Mouse (Mus musculus) liver, embryonic 14.5 days (tissue): ENCODE measurements at regions not wholly inside any gene's neighbourhood (a gene's known extent, or its start where the extent isn't known, plus 50 kb on each side); places are given as distances from the start of the nearest gene placed in this dataset.

Experiments used
- ATAC-seq: fragments of 200-750 bp; cut with Nextera tagmentation; 2 replicates; pipeline ENCODE4 v1.8.0; 2017; ENCODE audit warnings: moderate number of reproducible peaks, mild to moderate bottlenecking, moderate library complexity; ENCODE audit not compliant: insufficient read depth
- DNase-seq, 3 experiments: peaks; one replicate each; pipeline ENCODE4 v3.0.0-alpha.2; 2012 to 2013; ENCODE audit warnings: low read depth in 3 of 3, low spot score in 3 of 3
- H3K27ac ChIP-seq: fragments of 300-500 bp; sonication (generic); 2 replicates; pipeline ENCODE4 v1.5.1; 2014; ENCODE audit warnings: moderate library complexity, mild to moderate bottlenecking, control low read depth, inconsistent platforms
- H3K27me3 ChIP-seq: fragments of 300-500 bp; sonication (generic); 2 replicates; pipeline ENCODE4 v1.6.1; 2014; ENCODE audit warnings: mild to moderate bottlenecking, low read length, moderate library complexity; ENCODE audit not compliant: control insufficient read depth, insufficient read depth
- H3K36me3 ChIP-seq: fragments of 300-500 bp; sonication (generic); replicated peaks from 2 replicates; pipeline ENCODE4 v1.6.1; 2014; ENCODE audit warnings: low read depth; ENCODE audit not compliant: control insufficient read depth, insufficient read depth
- H3K4me1 ChIP-seq, 2 experiments: fragments of 200-500 bp in 1 of 2; fragments of 300-500 bp in 1 of 2; sonication (generic) in 1 of 2; replicated peaks; 2 replicates each; pipeline ENCODE4 v1.6.1; 2012 to 2014; ENCODE audit warnings: antibody characterized with exemption in 1 of 2, inconsistent platforms in 1 of 2, low read length in 1 of 2; ENCODE audit not compliant: control insufficient read depth in 2 of 2, insufficient read depth in 2 of 2
- H3K4me2 ChIP-seq: fragments of 300-500 bp; sonication (generic); 2 replicates; pipeline ENCODE4 v1.6.1; 2014; ENCODE audit warnings: low read depth, mild to moderate bottlenecking, control low read depth, moderate library complexity
- H3K4me3 ChIP-seq, 2 experiments: fragments of 200-500 bp in 1 of 2; fragments of 300-500 bp in 1 of 2; sonication (generic) in 1 of 2; 2 replicates each; pipeline ENCODE4 v1.5.1; 2012 to 2014; ENCODE audit warnings: low read depth in 2 of 2, low read length in 2 of 2, mild to moderate bottlenecking in 2 of 2, control low read depth in 1 of 2, inconsistent platforms in 1 of 2, moderate library complexity in 1 of 2; ENCODE audit not compliant: insufficient read depth in 1 of 2
- H3K9ac ChIP-seq: fragments of 300-500 bp; sonication (generic); replicated peaks from 2 replicates; pipeline ENCODE4 v1.6.1; 2014; ENCODE audit warnings: mild to moderate bottlenecking, control low read depth, moderate library complexity
- H3K9me3 ChIP-seq: fragments of 300-500 bp; sonication (generic); 2 replicates; pipeline ENCODE4 v1.6.1; 2016; ENCODE audit warnings: low read length, mixed read lengths; ENCODE audit not compliant: control insufficient read depth
- CTCF ChIP-seq: IDR thresholded peaks from 2 replicates; pipeline ENCODE4 v1.5.1; 2016; ENCODE audit warnings: antibody characterized with exemption, low read depth, control low read depth
- EP300 ChIP-seq: IDR thresholded peaks from 2 replicates; pipeline ENCODE4 v1.6.1; 2016; ENCODE audit warnings: antibody characterized with exemption, low read depth
- WGBS: fragments of 180-500 bp; shearing (Covaris S2); extraction: QIAGEN DNeasy Blood & Tissue Kit; methylation state at CpG from one replicate; pipeline ENCODE4 v1.1.7; 2014; ENCODE audit not compliant: insufficient replicate concordance; 5-methylcytosine and 5-hydroxymethylcytosine counted together

DNA sequence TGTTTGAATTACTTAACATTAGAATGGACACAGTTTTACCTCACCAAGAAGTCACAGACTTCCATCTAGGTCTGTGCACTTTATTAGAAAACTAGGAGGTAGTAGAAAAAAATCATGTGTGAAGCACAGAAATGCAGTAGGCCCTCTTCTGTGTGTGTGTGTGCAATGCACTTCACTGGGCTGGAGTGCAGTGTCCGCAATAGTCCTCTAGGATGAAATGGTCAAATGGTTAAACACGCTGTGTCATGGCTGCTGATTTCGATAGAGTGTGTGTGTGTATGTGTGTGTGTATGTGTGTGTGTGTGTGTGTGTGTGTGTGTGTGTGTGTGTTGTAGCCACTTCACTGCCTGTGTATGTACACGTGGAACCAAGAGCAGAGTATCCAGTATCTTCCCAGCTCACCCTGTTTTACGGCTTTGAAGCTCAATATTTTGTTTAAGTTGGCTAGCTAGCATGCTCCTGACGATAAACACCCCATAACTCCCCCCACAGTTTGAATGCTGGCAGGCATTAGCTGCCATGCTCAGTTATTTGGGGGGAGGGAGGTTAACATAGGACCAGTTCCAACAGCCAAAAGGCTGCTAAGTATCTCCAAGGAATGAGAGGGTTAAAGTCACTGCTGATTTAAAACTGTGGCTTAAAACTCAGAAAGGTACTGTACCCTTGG is 316.9 kb upstream of the Igfbp3 start:
- no peaks in the 10 kb centered on the region for H3K36me3 ChIP-seq
- H3K27ac ChIP-seq: no peak overlapping the region
- no peak overlapping the region for H3K9ac ChIP-seq
- no peak for DNase-seq
- H3K4me1 ChIP-seq: no peaks in the 10 kb centered on the region
- no peak overlapping the region for H3K4me2 ChIP-seq
- no peak overlapping the region for H3K4me3 ChIP-seq
- no peak for TF ChIP-seq EP300
- ATAC-seq: no peak
- H3K27me3 ChIP-seq: no peaks in the 10 kb centered on the region
- WGBS: 54% methylated on average over 6 of the region's 6 CpGs
- H3K9me3 ChIP-seq: no peaks in the 10 kb centered on the region

DNA sequence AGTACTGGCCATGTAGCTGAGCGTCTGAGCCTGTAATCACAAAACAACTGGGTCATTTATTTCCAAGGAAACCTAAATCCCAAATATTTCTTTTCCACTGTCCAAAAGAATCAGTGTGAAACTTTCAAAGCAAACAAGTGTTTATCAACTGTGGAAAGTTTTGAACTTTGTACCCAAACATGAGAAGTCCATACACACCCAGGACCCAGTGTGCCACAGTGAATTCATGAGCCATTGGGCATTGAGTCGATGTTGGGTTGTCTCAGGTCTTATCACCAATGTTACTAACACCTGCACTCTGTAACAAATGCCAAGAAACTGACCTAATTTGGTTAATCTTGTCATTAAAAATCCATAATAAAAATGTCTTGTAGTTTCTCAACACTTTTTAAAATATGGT is 305.8 kb upstream of the Igfbp3 start:
- Histone ChIP-seq H3K9ac (no peak overlapping the region), H3K36me3 (no peaks in the 10 kb centered on the region), H3K4me3 (no peak overlapping the region), H3K9me3 (no peaks in the 10 kb centered on the region), H3K27ac (no peak overlapping the region), H3K27me3 (no peaks in the 10 kb centered on the region), H3K4me2 (no peak overlapping the region), H3K4me1 (no peaks in the 10 kb centered on the region)
- DNase-seq (no peak), ATAC-seq (no peak)
- TF ChIP-seq EP300 (no peak), CTCF (no peak)
- 55% methylated on average over 2 of the region's 2 CpGs for WGBS

DNA sequence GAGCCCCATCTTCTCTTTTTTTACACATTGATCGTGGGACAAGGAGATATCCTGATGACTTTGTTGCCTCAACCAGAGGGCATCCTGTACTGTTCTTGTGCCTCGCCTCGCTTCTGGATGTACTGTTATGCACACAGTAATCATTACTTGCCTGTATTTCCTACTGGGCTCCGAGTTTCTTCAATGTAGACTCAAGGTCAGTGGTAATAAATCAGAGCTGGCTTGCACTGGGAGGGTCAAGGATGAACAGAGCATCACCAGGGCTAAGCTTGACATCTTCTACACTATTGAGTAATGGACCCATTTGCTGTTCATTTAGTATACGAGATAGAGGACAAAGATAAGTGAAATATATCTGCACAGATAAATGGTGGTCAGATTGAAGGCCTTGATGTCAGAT is 295.1 kb upstream of the Igfbp3 start:
- 53% methylated on average over 5 of the region's 5 CpGs for WGBS
- Histone ChIP-seq H3K9ac (no peak overlapping the region), H3K4me2 (no peak overlapping the region), H3K27me3 (no peaks in the 10 kb centered on the region), H3K4me1 (no peaks in the 10 kb centered on the region), H3K9me3 (no peaks in the 10 kb centered on the region), H3K36me3 (no peaks in the 10 kb centered on the region), H3K27ac (no peak overlapping the region), H3K4me3 (no peak overlapping the region)
- no peak for DNase-seq
- TF ChIP-seq EP300: no peak
- no peak for TF ChIP-seq CTCF
- ATAC-seq: no peak

DNA sequence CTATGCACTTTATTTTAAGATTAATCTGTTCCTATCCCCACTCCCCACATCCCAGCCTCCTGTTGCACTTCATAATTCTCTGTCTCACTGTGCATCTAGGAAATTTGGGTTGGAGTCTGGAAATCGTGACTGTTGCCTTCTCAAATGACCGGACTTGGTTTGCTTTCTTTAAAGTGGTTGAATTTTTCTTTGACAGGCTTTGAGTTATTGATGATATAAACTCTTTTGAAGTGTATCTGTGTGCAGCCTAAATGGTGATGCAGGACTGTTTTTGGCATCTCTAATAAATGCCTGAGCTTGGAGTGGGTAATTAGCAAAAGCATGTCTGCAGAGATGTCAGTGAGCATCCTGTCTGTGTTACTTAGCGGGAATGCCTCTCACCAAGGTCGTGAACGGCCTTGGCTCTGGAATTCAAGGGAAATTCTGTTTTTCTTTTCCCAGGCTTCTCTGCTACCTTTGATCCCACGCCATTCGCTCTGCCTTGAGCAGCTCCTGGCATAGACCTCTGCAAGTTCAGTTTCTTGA is 292.8 kb upstream of the Igfbp3 start:
- 57% methylated on average over 7 of the region's 7 CpGs for WGBS
- no peaks in the 10 kb centered on the region for H3K27me3 ChIP-seq
- H3K9ac ChIP-seq: no peak overlapping the region
- H3K4me2 ChIP-seq: no peak overlapping the region
- TF ChIP-seq CTCF (no peak), EP300 (no peak)
- no peaks in the 10 kb centered on the region for H3K9me3 ChIP-seq
- no peak overlapping the region for H3K4me3 ChIP-seq
- ATAC-seq (no peak), DNase-seq (no peak)
- H3K27ac ChIP-seq: no peak overlapping the region
- H3K4me1 ChIP-seq: no peaks in the 10 kb centered on the region
- H3K36me3 ChIP-seq: no peaks in the 10 kb centered on the region

DNA sequence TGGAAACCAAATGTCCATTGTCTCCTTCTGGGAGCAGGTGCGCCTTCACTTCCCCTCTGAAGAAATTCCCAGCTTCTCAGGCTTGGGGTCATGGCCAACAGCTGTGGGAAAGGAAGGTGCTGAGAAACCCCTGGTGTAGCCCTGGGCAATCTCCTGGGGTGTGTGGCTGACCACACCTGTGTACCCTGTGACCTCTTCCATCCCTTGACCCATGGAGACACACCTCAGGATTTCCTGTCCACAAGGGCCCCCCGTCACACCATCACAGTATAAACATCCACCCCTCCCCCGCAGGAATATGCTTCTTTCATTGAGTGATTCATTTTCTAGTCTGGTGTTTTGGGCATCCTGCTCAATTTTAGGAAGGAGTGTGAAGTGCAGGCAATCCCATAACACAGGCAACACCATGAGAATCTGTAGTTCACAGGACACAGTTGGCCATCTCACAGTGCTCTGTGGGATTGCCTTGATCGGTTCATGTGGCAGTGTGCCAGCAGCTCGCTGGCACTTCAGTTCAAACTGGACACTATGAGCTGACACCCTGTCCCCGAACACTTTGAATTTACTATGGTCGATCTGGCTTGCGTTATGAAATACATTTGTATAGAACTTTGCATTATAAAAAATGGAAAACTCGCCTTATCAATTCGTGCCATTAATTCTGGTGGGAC is 291.1 kb upstream of the Igfbp3 start:
- Histone ChIP-seq H3K9me3 (no peaks in the 10 kb centered on the region), H3K36me3 (no peaks in the 10 kb centered on the region), H3K4me3 (no peak overlapping the region), H3K4me2 (no peak overlapping the region), H3K4me1 (no peaks in the 10 kb centered on the region), H3K27ac (no peak overlapping the region), H3K9ac (no peak overlapping the region), H3K27me3 (no peaks in the 10 kb centered on the region)
- no peak for TF ChIP-seq EP300
- no peak for TF ChIP-seq CTCF
- ATAC-seq (no peak), DNase-seq (no peak)
- WGBS: 57% methylated on average over 10 of the region's 10 CpGs
